Mouse (Mus musculus) embryonic fibroblast, embryonic 13.5 days (primary cell): ENCODE data around the gene Lmbr1l.

Experiments
- CTCF ChIP-seq: IDR thresholded peaks from 2 replicates; pipeline ENCODE4 v1.5.1; 2011; ENCODE audit warnings: mild to moderate bottlenecking, control low read depth, low read length, moderate library complexity, borderline replicate concordance; ENCODE audit not compliant: insufficient read depth
- POLR2A ChIP-seq: IDR thresholded peaks from 2 replicates; pipeline ENCODE4 v1.6.1; 2011; ENCODE audit warnings: low read depth, mild to moderate bottlenecking, control low read depth, low read length, moderate library complexity

- no peak for TF ChIP-seq CTCF
- no peak for TF ChIP-seq POLR2A
Observed at GRCm38 (mm10) chr15:98954425-98955253, 36.6 kb upstream of the Lmbr1l start.
